Mouse (Mus musculus): ENCODE measurements at regions not wholly inside any gene's neighbourhood (a gene's known extent, or its start where the extent isn't known, plus 50 kb on each side); places are given as distances from the start of the nearest gene placed in this dataset.
"Not testable (repeated sequence)": the region's sequence is repeated elsewhere in the genome, so short reads cannot be mapped to it uniquely, and the experiment has no call there.

GRCm38 (mm10) chr13:20039590-20039989 is 50.8 kb upstream of the Elmo1 start:
- DNase-seq, result no peak

DNA sequence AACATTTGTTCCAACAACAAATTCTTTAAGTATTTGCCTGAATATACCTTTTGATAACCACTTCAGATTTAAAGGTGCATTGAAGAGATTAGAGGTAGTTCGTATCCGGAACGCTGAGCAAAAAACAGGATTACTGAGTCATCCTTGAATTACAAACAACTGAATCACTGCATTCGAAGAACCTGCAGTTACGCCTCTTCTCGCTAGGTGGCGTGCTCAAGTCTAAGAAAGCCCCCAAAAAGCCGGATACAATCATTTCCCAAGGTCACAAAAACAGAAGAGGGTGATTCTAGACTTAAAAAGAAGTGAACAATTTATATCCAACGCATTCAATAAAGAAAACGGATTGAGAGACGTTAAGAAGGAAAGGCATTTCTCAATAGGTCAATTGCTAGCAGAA is 51.9 kb upstream of the Elmo1 start:
- peak; percentile 35 to 62 for DNase-seq

DNA sequence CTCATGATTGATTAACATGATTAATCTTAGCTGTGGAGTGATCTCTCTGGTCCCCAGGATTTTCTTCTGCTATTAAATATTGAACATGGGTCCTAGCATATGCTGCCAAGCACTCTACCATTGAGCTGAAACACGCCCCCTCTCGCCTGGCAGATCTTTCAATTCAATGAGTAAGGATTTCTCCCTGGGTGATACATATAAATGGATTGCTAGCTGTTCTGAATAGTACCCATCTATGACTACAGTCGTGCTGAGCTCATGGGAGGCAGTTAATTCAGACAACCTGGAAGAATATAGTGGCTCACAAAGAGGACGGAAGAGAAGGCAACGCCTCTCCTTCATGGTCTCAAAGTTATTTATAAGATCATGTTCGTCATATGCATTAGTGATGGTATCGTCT is 53.0 kb upstream of the Elmo1 start:
- no peak for DNase-seq

DNA sequence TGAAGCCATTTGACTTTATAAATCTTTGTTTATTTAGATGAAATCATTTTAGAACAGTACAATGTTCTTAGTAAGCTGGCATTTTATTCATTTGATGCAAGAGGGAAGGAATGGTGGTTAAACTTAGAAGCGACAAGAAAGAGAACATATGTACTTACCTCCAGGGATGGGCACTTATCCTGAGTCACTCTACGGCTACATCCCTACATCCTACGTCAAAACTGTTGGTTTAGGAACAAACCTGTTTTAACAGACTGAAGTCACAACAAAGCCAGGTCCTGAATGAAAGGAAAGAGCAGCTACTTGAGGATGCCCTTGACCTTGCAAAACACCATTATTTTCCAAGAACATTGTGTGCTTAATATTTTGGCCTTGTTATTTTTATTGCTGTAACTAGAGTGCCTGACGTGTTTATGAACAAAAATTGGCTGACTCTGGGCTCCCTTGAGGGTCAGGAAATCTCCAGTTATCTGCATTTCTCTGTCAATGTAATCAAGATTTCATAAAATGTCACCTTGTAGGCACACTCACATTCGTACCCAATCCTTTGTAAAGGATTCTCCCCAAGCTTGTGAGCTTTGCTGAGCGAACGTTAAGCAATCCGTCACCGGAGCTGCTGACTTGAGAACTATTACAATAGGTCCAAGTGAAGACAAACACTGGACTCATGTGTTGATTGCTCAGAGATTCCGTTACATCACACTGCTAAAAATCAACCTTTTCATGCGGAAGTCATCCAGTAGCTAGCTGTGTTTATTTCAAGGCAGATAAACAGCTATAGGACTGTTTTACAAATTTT is 56.3 kb upstream of the Elmo1 start:
- DNase-seq, result peak; percentile 34 to 47

DNA sequence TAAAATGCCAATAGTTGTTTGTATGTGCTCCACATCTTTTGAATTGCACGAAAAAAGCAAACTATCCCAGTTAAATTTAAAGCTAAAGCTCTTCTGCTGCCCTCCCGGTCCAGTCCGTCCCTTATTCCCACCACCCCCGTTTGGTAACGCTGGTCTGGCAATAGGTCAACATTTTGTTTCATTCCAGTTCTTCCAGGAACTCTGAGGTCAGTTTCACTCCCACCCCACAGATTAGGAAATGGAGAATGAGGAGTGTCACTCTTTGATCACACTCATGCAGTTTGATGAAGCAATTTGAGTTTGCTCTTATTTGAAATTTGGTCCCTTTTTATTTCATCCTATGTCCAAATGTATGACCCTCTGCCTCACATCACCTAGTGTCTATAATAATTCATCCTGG is 58.7 kb upstream of the Elmo1 start:
- no peak for DNase-seq

DNA sequence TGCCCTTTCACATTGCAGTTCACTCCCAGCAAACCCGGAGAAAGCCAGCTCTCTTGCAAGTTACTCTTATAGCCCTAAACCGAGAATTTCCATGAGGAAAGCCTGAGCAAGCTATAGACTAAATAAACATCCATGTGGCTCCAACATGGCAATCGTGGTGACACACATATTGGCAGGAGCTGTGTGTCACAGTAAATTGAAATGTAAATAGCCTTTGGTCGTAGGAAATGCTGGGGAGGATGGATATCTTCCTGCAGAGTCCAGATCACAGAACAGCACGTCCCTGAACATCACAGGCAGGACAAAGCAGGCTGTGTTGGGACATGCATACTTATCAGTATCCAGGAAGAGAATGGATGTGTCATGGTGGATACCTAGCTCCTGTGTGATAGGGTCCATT is 59.3 kb upstream of the Elmo1 start:
- DNase-seq, result no peak

GRCm38 (mm10) chr13:20026612-20027011 is 63.8 kb upstream of the Elmo1 start:
- DNase-seq, result no peak

- not testable (repeated sequence) for DNase-seq
These were observed 73.9 kb upstream of the Elmo1 start for GRCm38 (mm10) chr13:20016454-20016853.

DNA sequence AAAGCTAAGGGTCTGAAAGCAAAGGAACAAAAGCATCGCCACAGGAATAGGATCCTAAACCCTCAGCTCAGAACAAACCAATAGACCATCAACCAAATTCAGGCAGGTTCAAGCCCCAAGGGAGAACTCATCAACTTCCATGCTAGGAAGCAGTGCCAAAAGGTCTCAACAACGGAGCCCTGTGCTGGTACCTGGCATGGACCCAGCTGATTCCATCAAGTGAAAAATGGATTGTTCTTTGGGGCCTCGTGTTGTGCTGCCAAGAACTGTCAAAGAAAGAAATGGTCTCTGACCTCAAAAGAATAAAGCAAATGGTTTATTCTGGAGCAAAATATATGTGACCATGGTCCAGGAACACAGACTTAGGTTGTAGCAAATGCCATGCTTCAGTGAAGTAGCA is 77.8 kb upstream of the Elmo1 start:
- no peak for DNase-seq

DNA sequence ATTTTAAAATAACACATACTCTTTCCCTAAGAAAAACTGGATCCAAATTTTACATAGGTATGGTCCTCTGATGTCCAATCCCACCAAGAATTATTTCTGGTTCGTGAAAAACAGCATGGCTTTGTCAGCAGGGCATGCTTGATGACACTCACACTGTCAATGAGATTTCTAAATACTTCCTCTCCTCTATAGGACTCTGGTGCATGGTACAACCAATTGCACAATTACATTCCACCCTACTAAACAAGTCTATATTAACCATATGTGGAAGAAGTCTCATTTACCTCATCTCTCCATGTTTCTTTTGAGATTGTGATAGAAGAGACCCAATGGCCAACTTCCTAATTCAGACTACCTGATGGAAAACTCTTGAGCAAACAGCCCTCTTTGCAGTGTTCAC is 81.2 kb upstream of the Elmo1 start:
- DNase-seq, result no peak

DNA sequence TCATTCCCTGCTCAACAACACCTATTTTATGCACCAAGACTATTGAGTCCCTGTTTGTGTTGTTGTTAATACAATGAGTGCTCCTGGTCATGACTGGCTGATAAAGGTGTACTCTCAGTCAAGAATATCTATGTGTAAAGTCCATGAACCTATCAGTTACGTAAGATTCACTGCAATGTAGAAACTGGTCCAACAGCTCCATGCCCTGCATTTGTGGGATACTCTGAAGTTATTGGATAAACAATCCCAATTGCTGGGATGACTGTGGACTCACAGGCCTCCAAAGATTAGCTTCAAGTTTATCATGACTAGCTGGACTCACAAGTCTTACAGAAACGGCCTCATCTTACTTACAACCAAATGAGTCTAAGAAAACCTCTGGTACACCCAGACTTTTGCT is 82.8 kb upstream of the Elmo1 start:
- DNase-seq, result no peak

GRCm38 (mm10) chr13:19997606-19998005 is 92.8 kb upstream of the Elmo1 start:
- DNase-seq, result no peak

DNA sequence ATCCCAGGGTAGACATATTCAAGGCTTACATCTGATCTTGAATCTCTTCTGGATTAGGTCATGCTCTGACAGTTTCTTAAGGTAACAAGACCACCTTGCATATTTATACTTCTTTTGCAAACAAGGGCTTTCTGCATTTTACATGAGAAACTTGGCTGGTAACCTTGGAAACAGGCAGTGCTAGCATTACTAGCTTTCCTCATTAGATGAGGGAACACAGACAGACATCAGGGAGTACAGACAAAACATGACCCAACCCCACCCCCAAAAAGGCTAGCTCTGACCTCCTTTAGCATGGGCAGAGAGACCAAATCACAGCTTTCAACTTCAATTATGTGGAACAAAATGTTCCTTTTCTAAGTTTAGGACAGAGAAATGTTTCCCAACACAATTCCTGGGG is 114.8 kb upstream of the Elmo1 start:
- peak in 1 of 2 experiments; percentile 3 for DNase-seq

GRCm38 (mm10) chr13:19966566-19966965 is 123.8 kb upstream of the Elmo1 start:
- DNase-seq, result no peak

GRCm38 (mm10) chr13:19963031-19963430 is 127.4 kb upstream of the Elmo1 start:
- no peak for DNase-seq

- DNase-seq, result no peak
These were observed 104.7 kb upstream of the Gpr141 start for GRCm38 (mm10) chr13:19928761-19929160.

GRCm38 (mm10) chr13:19927807-19928206 is 103.8 kb upstream of the Gpr141 start:
- no peak for DNase-seq

DNA sequence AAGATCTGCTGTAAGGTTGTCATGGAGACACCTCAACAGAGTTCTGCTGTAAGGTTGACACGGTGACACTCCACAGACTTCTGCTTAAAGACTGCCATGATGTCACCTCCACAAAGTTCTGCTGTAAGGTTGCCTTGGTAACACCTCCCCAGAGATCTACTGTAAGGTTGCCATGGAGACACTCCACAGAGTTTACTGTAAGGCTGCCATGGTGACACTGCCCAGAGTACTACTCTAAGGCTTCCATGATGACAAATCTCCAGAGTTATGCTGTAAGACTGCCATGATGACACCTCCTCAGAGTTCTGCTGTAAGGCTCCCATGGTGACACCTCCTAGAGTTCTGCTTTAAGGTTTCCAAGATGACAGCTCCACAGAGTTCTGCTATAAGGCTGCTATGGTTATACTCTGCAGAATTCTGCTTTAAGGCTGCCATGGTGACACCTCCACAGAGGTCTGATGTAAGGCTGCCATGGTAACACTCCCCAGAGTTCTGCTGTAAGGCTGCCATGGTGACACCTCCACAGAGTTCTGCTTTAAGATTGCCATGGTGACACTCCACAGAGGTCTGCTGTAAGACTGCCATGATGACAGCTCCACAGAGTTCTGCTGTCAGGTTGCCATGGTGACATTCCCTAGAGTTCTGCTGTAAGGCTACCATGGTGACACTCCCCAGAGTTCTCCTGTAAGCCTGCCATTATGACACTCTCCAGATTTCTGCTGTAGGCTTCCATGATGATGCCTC is 97.2 kb upstream of the Gpr141 start:
- DNase-seq, result no peak

GRCm38 (mm10) chr13:19911860-19912584 is 88.0 kb upstream of the Gpr141 start:
- DNase-seq, result no peak

GRCm38 (mm10) chr13:19902786-19903185 is 78.7 kb upstream of the Gpr141 start:
- DNase-seq, result no peak

GRCm38 (mm10) chr13:19897191-19897590 is 73.1 kb upstream of the Gpr141 start:
- DNase-seq, result no peak

GRCm38 (mm10) chr13:19888983-19889773 is 65.1 kb upstream of the Gpr141 start:
- DNase-seq, result no peak

All from heart, adult 18-20 months (tissue).